Mouse (Mus musculus): Measurements from ENCODE around the gene Tmem30a.
A peak's percentile ranks its signal among the peaks of the same experiment; 100 is the strongest.

Gene Tmem30a

DNA sequence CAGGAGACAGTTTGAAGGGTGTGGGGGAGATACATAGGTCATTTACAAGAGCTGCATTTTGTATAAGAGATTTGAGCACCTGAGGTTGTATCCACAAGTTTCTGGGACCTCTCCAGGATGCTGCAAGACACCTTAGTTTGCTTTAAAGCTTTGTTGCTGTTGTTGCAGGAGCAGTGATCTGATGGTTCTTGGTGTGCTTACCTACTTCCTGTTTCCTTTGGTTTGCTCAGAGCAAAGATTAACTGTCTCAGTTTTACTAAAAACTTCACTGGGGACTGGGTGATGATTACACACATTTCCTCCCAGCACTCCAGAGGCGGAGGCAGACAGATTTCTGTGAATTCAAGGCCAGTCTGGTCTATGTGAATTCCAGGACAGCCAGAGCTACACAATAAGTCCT is 1.8 kb upstream of the Tmem30a start:
- no peak for ATAC-seq (ENCODE audit: low TSS enrichment)

DNA sequence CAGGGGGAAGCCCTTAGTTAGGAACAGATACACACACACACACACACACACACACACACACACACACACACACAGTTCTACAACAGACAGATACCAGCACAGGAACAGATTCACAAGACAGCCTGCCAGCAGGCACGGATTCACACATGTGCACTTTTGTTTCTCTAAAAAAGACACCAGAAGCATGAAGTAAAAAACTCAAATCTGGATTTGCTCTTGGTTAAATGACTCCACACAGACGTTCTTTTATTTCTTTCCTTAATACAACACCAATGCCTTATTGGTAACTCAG is 7.6 kb downstream of the Tmem30a start:
- peak; percentile 52; the same call in 1 of the 2 replicates for ATAC-seq (ENCODE audit: low TSS enrichment)

DNA sequence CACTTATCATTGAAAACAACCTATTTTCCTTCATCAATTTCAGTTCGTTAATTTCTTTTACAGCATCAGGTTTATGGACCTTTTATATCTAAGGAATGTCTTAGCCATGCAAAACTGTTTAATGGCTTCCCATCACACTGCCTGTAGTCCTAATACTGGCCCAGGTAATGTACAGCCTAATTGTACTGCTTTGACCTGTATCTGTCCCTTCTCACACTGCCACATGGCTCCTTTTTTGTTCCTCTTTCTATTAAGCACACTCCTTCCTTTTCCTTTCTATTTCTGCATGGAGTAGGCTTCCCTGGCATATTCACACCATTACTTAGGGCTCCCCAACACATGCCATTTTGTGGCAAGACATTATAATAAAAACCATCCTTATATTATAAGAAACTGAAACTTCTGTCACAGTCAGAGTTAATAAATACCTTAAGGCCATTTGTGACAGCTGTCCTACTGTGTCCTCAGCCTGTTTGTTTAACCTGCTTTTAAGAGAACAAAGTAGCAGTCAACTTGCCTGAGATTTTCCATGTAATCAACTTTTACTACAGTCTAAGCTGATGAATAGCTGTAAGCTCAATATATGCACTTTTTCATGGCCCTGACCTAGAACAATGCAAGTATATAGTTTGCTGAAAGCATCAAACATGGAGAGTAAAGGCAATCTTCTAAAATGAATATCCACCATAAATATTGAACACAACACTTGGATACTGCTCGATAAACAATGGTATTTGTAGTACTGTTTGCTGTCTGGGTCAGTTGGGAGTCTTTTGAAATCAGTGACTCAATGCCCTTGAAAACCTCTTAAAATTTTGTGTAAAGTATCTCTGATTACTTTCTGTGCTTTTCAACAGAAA is 8.1 kb downstream of the Tmem30a start:
- no peak for ATAC-seq (ENCODE audit: low TSS enrichment)

DNA sequence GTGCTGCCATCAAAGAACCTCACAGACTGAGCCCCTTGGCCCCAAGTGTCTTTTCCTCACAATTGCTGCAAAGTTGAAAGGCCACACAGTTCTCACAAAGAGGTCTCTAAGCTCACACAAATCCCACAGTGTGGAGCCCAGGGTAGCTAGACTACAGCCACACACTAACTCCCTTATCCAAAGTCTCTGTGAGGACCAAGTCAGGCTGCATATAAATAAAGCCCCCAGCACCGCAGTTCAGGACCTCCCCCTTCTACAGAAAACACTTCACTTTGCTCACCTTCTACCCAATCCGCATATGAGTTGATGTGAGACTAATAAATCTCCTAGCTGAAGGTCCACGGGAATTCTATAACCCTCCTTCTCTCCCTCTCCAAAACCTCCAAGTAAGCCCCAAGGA is 8.9 kb downstream of the Tmem30a start:
- no peak for ATAC-seq (ENCODE audit: low TSS enrichment)

DNA sequence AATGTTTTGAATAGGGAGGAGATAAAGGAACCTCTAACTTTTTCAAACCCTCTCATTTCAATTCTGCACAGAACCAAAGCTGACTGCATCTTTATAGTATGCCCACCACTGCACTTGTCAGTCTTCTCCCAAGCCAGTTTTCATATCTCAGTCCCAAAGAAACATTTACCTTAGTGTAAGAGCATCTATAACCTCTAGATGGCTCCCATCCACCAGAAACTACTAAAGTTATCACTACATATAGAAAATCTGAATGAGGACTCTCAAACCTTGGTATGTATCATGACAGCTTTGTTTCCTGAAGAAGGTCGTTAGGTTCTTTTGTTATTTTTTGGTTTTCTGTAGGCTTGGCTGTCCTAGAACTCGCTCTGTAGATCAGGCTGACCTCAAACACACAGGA is 14.0 kb downstream of the Tmem30a start:
- peak; percentile 92 for ATAC-seq (ENCODE audit: low TSS enrichment)

DNA sequence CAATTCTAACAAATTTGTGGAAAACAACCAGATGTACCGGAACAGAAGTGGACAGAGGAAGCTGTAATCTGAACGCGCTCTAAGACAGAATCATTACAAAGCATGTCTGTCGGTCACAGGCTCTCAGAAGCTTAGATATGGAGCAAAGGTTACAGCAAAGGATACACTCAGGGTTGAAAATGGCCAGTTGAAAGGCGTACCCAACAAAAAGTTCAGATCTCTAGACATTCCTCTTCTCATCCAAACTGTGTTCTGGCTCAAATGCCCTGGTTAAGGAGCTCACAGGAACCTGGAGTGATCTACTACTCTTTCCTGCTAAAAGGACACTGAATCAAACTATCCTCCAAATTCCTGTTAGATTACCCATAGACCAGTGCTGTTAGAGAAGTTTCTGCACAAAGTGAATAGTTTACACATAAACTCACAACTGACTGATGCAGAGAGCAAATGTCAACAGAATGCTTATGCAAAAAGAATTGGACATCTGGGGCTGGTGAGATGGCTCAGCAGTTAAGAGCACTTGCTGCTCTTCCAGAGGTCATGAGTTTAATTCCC is 26.2 kb downstream of the Tmem30a start:
- no peak for ATAC-seq (ENCODE audit: low TSS enrichment)

DNA sequence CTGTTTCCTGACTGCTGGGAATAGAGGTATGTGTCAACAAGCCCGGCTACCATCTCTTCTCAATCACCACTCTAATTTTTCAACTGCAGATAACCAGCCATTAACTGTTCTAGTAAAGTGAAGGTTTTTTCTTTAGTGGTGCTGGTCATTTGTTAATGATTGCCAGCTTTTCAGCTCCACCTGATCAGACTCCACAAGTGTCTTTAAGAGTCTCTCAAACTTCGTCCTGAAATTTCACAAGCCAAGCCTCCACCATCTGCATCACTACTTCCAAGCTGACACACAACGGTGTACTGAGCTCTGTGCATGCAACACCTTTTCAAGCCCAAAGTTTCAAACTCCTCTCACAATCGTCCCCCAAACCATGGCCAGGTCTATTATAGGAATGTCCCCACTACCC is 28.0 kb downstream of the Tmem30a start:
- ATAC-seq (ENCODE audit: low TSS enrichment) = no peak

DNA sequence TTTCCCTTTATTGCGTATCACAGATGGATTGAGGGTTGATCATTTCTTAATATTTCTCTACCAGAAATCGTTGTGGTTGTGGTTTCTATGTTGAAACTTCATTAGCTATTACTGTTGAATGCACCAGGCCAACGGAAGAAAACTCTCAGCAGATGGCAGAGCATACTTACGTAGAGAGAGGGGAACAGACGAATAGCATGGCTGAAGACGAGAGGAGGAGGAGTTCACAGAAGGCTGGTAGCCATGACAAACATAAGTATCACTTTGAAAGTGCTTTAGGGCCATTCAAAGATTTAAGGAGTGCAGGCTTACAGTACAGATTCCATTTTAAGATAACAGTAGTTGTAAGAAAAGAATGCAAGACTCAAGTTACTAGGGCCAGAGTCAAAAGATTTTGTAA is 30.8 kb downstream of the Tmem30a start:
- no peak for ATAC-seq (ENCODE audit: low TSS enrichment)

- peak; percentile 38 for ATAC-seq (ENCODE audit: low TSS enrichment)
Observed at GRCm38 (mm10) chr9:79760076-79760475, 33.2 kb downstream of the Tmem30a start.

DNA sequence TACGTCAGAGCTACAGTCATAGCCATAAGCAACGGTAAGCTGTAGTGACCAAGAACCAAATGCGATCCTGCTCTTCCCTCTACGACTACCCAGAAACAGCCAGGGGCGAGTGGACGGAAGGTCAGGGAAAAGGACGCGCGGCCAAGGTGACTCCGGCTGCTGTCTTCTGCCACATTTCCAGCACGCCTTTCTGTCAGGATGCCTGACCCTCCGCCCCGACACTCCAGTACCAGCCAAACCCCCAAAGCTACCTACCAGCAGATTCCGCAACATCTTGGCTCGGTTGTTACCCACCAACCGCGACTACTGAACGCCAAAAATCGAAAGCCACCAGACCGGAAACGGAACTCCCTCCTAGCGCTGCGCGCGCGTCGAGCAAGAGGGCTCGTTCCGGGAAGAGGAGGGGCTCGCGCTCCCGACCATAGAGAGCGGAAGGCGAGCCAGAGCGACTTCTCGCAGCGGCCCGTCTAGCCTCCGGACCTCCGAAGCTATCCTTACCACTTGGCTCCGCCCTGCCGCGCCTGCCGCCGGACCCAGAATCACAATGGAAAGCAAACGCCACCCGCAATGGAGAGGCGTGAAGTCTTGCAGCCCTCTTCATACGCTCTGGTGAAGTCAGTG is 33.8 kb downstream of the Tmem30a start, which contains the start of gene Cox7a2:
Cox7a2 (minus strand) TSS at position 494 of the 621 bp plus-strand sequence.
- ATAC-seq (ENCODE audit: low TSS enrichment) = peak; percentile 99

DNA sequence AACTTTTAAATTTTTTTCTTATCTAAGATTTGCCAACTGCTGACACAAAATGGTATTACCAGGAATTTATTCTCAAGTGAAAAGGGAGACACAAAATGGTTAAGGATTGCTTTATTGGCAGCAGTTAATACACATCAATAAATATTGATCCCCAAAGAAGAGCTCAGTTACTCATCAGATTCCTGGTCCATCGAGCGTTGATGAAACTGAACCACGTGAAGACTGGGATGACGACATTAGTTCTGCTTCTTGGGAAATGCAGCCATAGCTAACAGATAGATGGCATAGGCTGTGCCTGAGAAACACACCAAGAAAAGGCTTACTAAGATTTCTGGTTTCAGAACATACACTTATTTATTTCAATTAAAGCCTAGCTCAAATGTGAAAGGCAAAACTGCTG is 38.0 kb downstream of the Tmem30a start:
- ATAC-seq (ENCODE audit: low TSS enrichment) = no peak

- no peak for ATAC-seq (ENCODE audit: low TSS enrichment)
Observed at GRCm38 (mm10) chr9:79751846-79752245, 41.5 kb downstream of the Tmem30a start.

- ATAC-seq (ENCODE audit: low TSS enrichment) = 0 out of 2 replicates have a peak, but pooled peaks have one; percentile 26
Observed at GRCm38 (mm10) chr9:79750709-79751108, 42.6 kb downstream of the Tmem30a start.

DNA sequence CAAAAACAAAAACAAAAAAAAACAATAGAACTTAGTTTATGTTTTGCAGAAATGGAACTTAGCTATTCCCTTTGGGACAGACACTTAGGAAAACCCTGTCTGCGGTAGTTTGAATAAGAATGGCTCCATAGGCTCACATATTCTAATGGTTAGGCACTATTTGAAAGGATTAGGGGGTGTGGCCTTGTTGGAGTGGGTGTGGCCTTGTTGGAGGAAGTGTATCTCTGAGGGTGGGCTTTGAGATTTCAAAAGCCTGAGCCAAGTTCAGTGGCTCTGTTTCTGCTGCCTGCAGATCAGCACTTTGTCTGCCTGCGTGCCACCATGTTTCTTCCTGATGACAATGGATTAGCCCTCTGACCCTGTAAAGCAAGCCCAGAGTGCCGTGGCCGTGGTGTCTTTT is 48.3 kb downstream of the Tmem30a start:
- ATAC-seq (ENCODE audit: low TSS enrichment) = no peak

DNA sequence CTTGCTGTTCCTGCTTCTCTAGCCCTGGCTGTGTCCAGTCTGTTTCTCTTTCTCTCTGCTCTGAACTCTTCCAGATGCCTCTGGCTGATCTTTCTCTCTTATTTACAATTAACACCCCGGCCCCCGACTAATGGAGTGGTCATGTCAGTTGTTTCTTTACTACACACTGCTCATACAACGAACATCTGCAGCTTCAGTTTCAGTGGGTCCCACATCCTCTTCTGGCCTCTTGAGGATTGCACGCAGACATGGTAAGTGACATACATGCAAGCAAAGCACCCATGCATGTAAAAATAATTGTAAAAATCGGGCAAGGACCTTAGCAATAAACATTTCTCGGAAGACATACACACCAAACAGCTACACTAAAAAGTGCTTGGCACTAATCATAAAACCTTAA is 57.7 kb downstream of the Tmem30a start:
- ATAC-seq (ENCODE audit: low TSS enrichment) = no peak

DNA sequence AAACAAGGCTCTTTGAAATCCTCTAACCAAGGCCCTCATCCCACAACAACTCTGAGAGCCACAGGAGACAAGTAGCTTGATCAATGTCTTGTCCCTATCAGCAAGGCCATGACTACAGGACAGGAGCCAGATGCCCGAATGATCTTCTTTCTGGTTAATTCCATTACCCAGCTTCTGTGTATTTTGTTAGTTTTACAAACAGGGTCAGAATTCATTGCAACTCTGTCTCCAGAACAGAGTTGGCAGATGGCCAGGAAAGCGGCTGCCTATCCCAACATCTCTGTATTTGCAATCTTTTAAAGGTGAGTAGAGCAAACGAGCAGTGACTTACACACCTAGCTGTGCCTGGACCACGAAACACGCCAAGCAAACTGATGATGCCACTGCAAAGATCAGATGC is 63.0 kb downstream of the Tmem30a start:
- ATAC-seq (ENCODE audit: low TSS enrichment) = no peak

GRCm38 (mm10) chr9:79723090-79723489 is 70.2 kb downstream of the Tmem30a start:
- ATAC-seq (ENCODE audit: low TSS enrichment) = peak; percentile 60; the same call in 1 of the 2 replicates

GRCm38 (mm10) chr9:79721056-79721455 is 72.3 kb downstream of the Tmem30a start:
- ATAC-seq (ENCODE audit: low TSS enrichment) = peak; percentile 50; the same call in 1 of the 2 replicates

- no peak for ATAC-seq (ENCODE audit: low TSS enrichment)
Observed at GRCm38 (mm10) chr9:79720143-79720542, 73.2 kb downstream of the Tmem30a start.

DNA sequence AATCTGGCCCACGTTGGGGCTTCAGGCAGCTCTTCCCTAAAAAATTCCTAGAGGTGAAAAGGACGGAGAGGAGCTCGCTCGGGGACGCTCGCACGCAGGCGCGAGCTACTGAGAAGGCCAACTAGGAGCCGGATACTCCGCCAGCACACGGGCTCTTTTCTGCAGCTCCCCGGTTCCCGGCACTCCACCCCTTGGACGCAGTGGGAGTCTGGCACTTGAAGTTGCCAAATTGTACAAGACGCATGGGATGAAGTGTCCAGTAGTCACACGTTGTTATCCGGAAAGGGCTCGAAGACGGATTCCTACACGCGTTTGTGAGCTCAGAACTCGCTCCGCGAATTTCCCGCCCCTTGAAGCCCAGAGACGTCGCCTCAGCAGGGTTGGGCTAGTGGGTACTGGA is 73.9 kb downstream of the Tmem30a start:
- ATAC-seq (ENCODE audit: low TSS enrichment) = no peak

Measured in frontal cortex, adult (tissue).